Mouse (Mus musculus) stomach, embryonic 15.5 days (tissue): ENCODE measurements around the gene Fmo1. TPM values are rescaled to one million over a fixed set of nuclear protein-coding genes. Genes with fewer than 3 reads are reported as not detected.
"Not testable (repeated sequence)": the region's sequence is repeated elsewhere in the genome, so short reads cannot be mapped to it uniquely, and the experiment has no call there.

Experiments used
- ATAC-seq: fragments of 200-750 bp; cut with Nextera tagmentation; 2 replicates; pipeline ENCODE4 v1.8.0; 2017; ENCODE audit warnings: low read depth, moderate number of reproducible peaks, moderate TSS enrichment; ENCODE audit not compliant: insufficient read depth, low FRiP score
- H3K27ac ChIP-seq: fragments of 300-500 bp; sonication (generic); 2 replicates; pipeline ENCODE4 v1.5.1; 2015; ENCODE audit warnings: mild to moderate bottlenecking, inconsistent platforms
- H3K27me3 ChIP-seq: fragments of 300-500 bp; sonication (generic); replicated peaks from 2 replicates; pipeline ENCODE4 v1.6.1; 2015; ENCODE audit warnings: inconsistent platforms
- H3K36me3 ChIP-seq: fragments of 300-500 bp; sonication (generic); 2 replicates; pipeline ENCODE4 v1.6.1; 2015; ENCODE audit warnings: inconsistent platforms
- H3K4me1 ChIP-seq: fragments of 300-500 bp; sonication (generic); 2 replicates; pipeline ENCODE4 v1.6.1; 2015; ENCODE audit warnings: inconsistent platforms
- H3K4me2 ChIP-seq: fragments of 300-500 bp; sonication (generic); 2 replicates; pipeline ENCODE4 v1.6.1; 2015; ENCODE audit warnings: mild to moderate bottlenecking, inconsistent platforms
- H3K4me3 ChIP-seq: fragments of 300-500 bp; sonication (generic); replicated peaks from 2 replicates; pipeline ENCODE4 v1.5.1; 2015; ENCODE audit warnings: inconsistent platforms
- H3K9ac ChIP-seq: fragments of 300-500 bp; sonication (generic); 2 replicates; pipeline ENCODE4 v1.6.1; 2015; ENCODE audit warnings: inconsistent platforms
- H3K9me3 ChIP-seq: fragments of 300-500 bp; sonication (generic); 2 replicates; pipeline ENCODE4 v1.6.1; 2016; ENCODE audit warnings: inconsistent platforms
- WGBS: fragments of 180-500 bp; shearing (Covaris S2); methylation state at CpG from one replicate; pipeline ENCODE4 v1.1.7; 2015; 5-methylcytosine and 5-hydroxymethylcytosine counted together
- polyA plus RNA-seq: library from polyadenylated mRNA; unstranded; fragments of >200 nt; fragmentation: Nextera tagmentation; extraction: Ambion mirVana; gene quantifications from 2 replicates; pipeline ENCODE4 v1.2.1, GENCODE M21; 2015

Gene Fmo1
- polyA plus RNA-seq, 1 experiment from 2014 or later = 16.4 TPM

DNA sequence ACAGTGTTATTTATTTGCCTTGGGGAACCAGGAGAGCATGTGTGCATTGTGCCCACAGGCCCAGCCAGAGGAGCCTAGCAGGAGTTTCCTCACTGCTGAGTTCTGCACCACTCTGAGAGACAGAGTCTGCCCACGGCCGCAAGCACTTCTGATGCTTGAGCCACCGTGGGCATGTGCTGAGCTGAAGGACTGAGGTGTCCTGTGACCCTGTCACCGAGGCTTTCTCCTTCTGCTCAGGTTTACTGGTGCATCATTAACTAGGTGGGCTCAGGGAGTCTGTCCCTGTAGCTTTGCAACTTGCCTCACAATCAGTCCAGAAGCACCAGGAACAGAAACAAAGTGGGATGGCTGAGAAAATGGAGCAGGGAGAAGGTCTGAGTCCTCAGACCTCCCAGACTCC lies 51.5 kb downstream of the Fmo1 start:
- no peaks in the 10 kb centered on the region for H3K9me3 ChIP-seq
- no peak overlapping the region for H3K27ac ChIP-seq
- 71% methylated on average over 4 of the region's 4 CpGs for WGBS
- no peak for ATAC-seq
- H3K27me3 ChIP-seq = no peaks in the 10 kb centered on the region
- no peak overlapping the region for H3K4me3 ChIP-seq
- no peaks in the 10 kb centered on the region for H3K36me3 ChIP-seq
- H3K9ac ChIP-seq = no peak overlapping the region
- no peaks in the 10 kb centered on the region for H3K4me1 ChIP-seq
- H3K4me2 ChIP-seq = no peak overlapping the region

DNA sequence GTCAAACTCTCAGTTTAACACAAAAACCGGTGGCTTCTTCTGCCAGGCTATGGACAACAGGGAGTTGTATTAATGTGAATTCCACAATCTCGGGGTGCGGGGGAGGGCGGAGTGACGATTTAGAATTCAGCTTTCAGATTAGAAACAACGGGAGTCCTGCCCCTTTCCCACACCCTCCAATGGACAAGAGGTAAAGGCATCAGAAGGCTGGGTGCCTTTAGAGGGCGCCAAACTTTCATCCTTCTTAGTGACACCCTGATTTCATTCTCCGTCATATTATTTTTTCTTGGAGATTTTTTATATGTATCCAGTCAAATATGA lies 52.6 kb downstream of the Fmo1 start, which contains the start of gene Fmo4:
Gene Fmo4, minus strand, starts transcription at position 137 of the 321 bp plus-strand sequence.
- no peak; the same call in 1 of the 2 replicates for ATAC-seq
- H3K4me2 ChIP-seq = no peak within 1 kb of the TSS
- H3K4me1 ChIP-seq = no peaks in the 10 kb centered on the region
- H3K9me3 ChIP-seq = no peaks in the 10 kb centered on the region
- WGBS = 38% methylated on average over 8 of the region's 8 CpGs
- no peak within 1 kb of the TSS for H3K4me3 ChIP-seq
- H3K36me3 ChIP-seq = no peaks in the 10 kb centered on the region
- no peak within 1 kb of the TSS for H3K9ac ChIP-seq
- no peaks in the 10 kb centered on the region for H3K27me3 ChIP-seq
- H3K27ac ChIP-seq = no peak within 1 kb of the TSS

DNA sequence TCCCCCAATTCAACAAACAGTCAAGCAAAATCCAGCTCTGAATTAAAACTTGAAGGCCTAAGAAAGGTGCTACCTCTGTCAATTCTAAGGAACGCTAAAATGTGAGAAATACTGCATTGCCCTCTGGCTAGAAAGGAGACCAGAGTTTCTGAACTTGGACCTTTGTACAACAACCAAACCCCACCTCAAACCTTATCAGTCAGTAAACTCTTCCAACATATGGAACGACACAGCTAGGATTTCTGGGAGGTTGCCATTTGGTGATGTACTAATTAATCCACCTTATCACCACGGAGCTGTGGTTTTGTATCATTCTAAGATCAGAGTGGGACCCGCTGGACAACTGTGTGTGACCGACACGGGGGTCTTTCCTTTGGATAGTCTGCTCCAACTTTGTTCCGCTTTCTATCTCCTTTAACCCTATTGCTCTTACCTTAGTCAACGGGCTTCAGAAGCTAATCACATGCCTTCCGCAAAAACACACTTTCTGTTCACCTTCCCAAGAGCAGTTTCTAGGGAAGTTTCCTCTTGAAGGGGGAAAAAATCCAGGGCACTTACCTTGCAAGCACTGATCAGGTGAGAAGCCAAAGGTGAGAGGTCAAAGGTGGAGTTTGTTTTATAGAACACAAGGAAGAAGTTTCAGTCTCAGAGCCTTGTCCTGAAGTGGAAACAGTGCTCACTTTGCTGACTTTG lies 53.1 kb downstream of the Fmo1 start:
- WGBS = 81% methylated on average over 9 of the region's 9 CpGs
- H3K27ac ChIP-seq = no peak overlapping the region
- no peaks in the 10 kb centered on the region for H3K36me3 ChIP-seq
- no peak overlapping the region for H3K9ac ChIP-seq
- no peaks in the 10 kb centered on the region for H3K4me1 ChIP-seq
- H3K4me2 ChIP-seq = no peak overlapping the region
- no peak for ATAC-seq
- no peak overlapping the region for H3K4me3 ChIP-seq
- H3K27me3 ChIP-seq = no peaks in the 10 kb centered on the region
- no peaks in the 10 kb centered on the region for H3K9me3 ChIP-seq

DNA sequence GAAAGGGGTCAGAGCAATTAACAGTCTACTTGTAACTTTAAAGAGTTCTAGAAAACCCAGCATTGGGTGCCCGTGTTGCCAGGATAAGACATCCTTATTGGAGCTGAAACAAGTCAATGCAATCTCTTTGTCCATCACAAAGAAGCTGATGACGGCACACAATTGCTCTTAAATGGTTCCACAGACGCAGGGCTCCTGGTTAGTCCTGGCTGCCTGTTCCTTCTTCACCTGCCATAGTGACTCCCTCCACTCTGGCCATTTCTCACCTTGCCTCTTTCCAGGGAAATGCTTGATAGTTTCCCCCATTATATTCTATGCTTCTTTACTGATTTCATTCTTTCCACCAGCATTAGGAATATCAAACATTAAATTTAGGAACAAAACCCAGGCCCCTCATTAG lies 57.9 kb downstream of the Fmo1 start:
- ATAC-seq = no peak
- H3K27me3 ChIP-seq = no peaks in the 10 kb centered on the region
- H3K27ac ChIP-seq = no peak overlapping the region
- H3K4me2 ChIP-seq = no peak overlapping the region
- no peaks in the 10 kb centered on the region for H3K9me3 ChIP-seq
- no peaks in the 10 kb centered on the region for H3K4me1 ChIP-seq
- no peaks in the 10 kb centered on the region for H3K36me3 ChIP-seq
- WGBS = 86% methylated on average over 3 of the region's 3 CpGs
- no peak overlapping the region for H3K9ac ChIP-seq
- no peak overlapping the region for H3K4me3 ChIP-seq

- no peak overlapping the region for H3K27ac ChIP-seq
- no peak overlapping the region for H3K9ac ChIP-seq
- ATAC-seq = no peak
- H3K36me3 ChIP-seq = no peaks in the 10 kb centered on the region
- no peaks in the 10 kb centered on the region for H3K27me3 ChIP-seq
- no peak overlapping the region for H3K4me3 ChIP-seq
- no peaks in the 10 kb centered on the region for H3K9me3 ChIP-seq
- WGBS = 78% methylated on average over 5 of the region's 5 CpGs
- no peak overlapping the region for H3K4me2 ChIP-seq
- H3K4me1 ChIP-seq = no peaks in the 10 kb centered on the region
Observed at GRCm38 (mm10) chr1:162807441-162807840, 59.0 kb downstream of the Fmo1 start.

DNA sequence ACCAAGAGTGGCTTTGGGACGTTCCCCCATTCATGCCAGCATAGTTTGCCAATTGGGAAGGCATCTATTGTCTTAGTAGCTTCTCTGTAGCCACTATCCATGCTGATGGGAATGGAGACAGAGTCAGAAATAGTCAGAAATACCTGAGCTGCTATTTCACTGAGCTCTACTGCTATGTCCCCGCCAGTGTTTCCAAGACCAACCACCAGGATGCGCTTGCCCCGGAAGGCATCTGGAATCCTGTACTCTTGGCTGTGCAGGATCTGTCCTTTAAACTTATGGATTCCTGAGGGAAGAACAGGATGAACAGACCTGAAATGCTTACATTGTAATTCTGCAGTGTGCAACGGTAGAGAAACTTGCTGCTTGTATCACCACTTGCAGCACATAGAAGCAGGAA lies 61.4 kb downstream of the Fmo1 start:
- Histone ChIP-seq H3K4me2 (no peak overlapping the region), H3K27me3 (no peaks in the 10 kb centered on the region), H3K9me3 (no peaks in the 10 kb centered on the region), H3K9ac (no peak overlapping the region), H3K27ac (no peak overlapping the region), H3K4me3 (no peak overlapping the region), H3K36me3 (no peaks in the 10 kb centered on the region), H3K4me1 (no peaks in the 10 kb centered on the region)
- ATAC-seq = no peak
- 58% methylated on average over 5 of the region's 5 CpGs for WGBS

DNA sequence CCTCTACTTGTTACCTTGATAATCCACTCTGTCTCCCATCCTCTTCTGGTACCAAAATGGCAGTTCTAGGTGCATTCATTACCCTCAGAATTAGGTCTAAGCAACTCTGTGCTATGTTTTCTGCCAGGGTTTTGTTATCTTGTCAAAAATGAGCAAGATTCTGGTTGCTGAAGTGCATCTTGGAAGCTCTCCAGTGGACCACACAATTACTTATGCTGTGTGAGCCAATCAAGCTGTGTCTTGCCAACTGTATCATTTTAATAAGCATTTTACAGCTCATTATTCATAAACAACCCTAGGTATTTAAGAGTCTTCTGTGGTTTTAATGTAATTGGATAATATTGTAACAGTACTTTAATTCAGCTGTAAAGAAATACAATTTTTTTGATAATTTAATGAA lies 70.0 kb downstream of the Fmo1 start:
- H3K4me1 ChIP-seq = no peaks in the 10 kb centered on the region
- no peaks in the 10 kb centered on the region for H3K27me3 ChIP-seq
- ATAC-seq = no peak
- no peaks in the 10 kb centered on the region for H3K36me3 ChIP-seq
- H3K27ac ChIP-seq = no peak overlapping the region
- H3K4me2 ChIP-seq = no peak overlapping the region
- no peak overlapping the region for H3K9ac ChIP-seq
- H3K9me3 ChIP-seq = no peaks in the 10 kb centered on the region
- H3K4me3 ChIP-seq = no peak overlapping the region

- no peak overlapping the region for H3K9ac ChIP-seq
- no peak overlapping the region for H3K4me2 ChIP-seq
- H3K27me3 ChIP-seq = no peaks in the 10 kb centered on the region
- 54% methylated on average over 7 of the region's 7 CpGs for WGBS
- H3K4me1 ChIP-seq = no peaks in the 10 kb centered on the region
- H3K27ac ChIP-seq = no peak overlapping the region
- no peak for ATAC-seq
- no peaks in the 10 kb centered on the region for H3K9me3 ChIP-seq
- H3K36me3 ChIP-seq = no peaks in the 10 kb centered on the region
- no peak overlapping the region for H3K4me3 ChIP-seq
Observed at GRCm38 (mm10) chr1:162792306-162793044, 73.9 kb downstream of the Fmo1 start.

- Histone ChIP-seq H3K9me3 (no peaks in the 10 kb centered on the region), H3K36me3 (no peaks in the 10 kb centered on the region), H3K4me1 (no peaks in the 10 kb centered on the region), H3K9ac (no peak overlapping the region), H3K4me2 (no peak overlapping the region), H3K27ac (no peak overlapping the region), H3K4me3 (no peak overlapping the region), H3K27me3 (no peaks in the 10 kb centered on the region)
- WGBS = 78% methylated on average over 4 of the region's 4 CpGs
- no peak for ATAC-seq
Observed at GRCm38 (mm10) chr1:162785222-162785621, 81.2 kb downstream of the Fmo1 start.

- Histone ChIP-seq H3K4me1 (no peaks in the 10 kb centered on the region), H3K36me3 (no peaks in the 10 kb centered on the region), H3K9me3 (no peaks in the 10 kb centered on the region), H3K4me2 (no peak overlapping the region), H3K27ac (no peak overlapping the region), H3K9ac (no peak overlapping the region), H3K27me3 (no peaks in the 10 kb centered on the region), H3K4me3 (no peak overlapping the region)
- 75% methylated on average over 7 of the region's 7 CpGs for WGBS
- no peak for ATAC-seq
Observed at GRCm38 (mm10) chr1:162783669-162784248, 82.7 kb downstream of the Fmo1 start.

DNA sequence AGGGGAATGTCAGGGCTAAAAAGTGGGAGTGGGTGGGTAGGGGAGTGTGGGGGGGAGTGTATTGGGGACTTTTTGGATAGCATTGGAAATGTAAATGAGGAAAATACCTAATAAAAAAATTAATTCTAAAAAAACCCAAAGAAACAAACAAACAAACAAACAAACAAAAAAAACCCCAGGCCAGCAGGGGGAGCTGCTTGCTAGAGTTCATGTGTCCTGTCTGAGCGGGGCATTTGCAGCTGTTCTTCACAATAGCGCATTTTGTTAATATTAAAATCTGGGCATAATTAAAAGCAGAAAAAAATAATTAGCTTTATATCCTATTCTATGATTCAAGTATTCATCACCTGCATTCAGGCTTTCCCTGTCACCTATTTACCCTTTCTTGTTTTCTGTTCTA lies 85.4 kb downstream of the Fmo1 start:
- H3K36me3 ChIP-seq, H3K27ac ChIP-seq, H3K4me3 ChIP-seq, H3K9ac ChIP-seq, H3K4me2 ChIP-seq, H3K9me3 ChIP-seq, ATAC-seq, H3K4me1 ChIP-seq, H3K27me3 ChIP-seq: not testable (repeated sequence)
- 90% methylated on average over 2 of the region's 2 CpGs for WGBS
